Comparison of ENCODE assay signal across 12 mouse cellular contexts in the genomic region with DNA sequence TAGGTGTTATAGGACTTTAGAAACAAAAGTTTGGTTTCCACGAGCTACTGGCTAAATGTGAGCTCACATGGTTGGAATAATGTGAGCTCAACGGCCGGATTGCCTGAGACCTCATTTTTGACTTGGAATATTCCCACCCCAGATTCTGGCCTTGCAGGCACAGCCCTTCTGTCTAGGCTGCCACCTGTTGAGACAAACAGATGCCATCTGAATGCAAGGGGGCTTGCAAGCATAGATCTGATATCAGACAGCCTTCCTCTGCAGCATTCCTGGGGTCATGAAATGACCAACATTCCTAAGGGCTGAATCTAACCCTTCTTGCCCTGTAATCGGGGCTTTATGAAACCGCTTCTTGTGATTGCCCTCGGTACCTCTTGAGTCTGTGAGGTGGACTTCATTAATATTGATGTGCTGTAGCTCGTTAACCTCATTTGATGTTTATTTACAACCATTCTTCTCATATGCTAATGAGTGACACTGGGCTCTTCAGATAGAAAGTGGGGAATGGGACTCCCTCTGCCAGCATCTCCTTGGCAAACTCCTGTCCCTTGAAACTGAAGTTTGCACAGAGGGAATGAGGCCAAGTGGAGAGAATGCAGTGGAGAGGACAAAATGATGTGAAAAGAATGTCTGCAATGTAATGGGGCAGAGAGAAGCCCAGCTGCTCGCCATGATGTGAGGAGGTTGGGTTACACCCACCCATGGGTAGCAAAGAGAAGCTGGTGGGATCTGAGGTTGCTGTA.
DNase-seq lines count a peak whose midpoint lies in the region; ATAC-seq and TF ChIP-seq lines count a peak whose summit lies in the region.
"Had no signal": no experiment of that assay in that cellular context is flagged by ENCODE, and none has a peak within 500 bp of the region (broad histone marks: within the 10 kb centered on the region; RNA-seq: fewer than 3 reads in every experiment).

No protein-coding gene starts in this region.

- 15% methylated on average over 8 of the region's 8 CpGs for WGBS in forebrain, embryonic 16.5 days
- 48% methylated on average over 8 of the region's 8 CpGs for WGBS in neural tube, embryonic 12.5 days
- 91% methylated on average over 8 of the region's 8 CpGs for WGBS in heart, adult 2 months

- no peak for TF ChIP-seq POLR2A in heart, adult 2 months (IDR thresholded peaks at IDR 0.05; ENCODE audit: insufficient read depth, low read depth, low read length)

- H3K27ac ChIP-seq in forebrain, embryonic 16.5 days (ENCODE audit: low read length) = peak overlapping the region; percentile 46
- H3K27ac ChIP-seq in neural tube, embryonic 12.5 days = no peak overlapping the region
- H3K27ac ChIP-seq in heart, adult 2 months = no peak overlapping the region
- H3K27ac ChIP-seq: liver, embryonic 14.5 days had no signal

- H3K27me3 ChIP-seq in forebrain, embryonic 16.5 days (replicated peaks; ENCODE audit: control insufficient read depth, insufficient read depth, low read length) = no peaks in the 10 kb centered on the region
- no peaks in the 10 kb centered on the region for H3K27me3 ChIP-seq in neural tube, embryonic 12.5 days (replicated peaks)
- H3K27me3 ChIP-seq in heart, adult 2 months (ENCODE audit: control insufficient read depth, insufficient read depth, low read length) = no peaks in the 10 kb centered on the region

- intact Hi-C loops in left cerebral cortex, postnatal 4 days (cut with DNase I) = no loop called here
- intact Hi-C loops in heart, adult 2 months (cut with DNase I) = loop anchor here (5.0 kb wide), 1 partner anchor 77 kb away; no protein-coding TSS in a partner anchor

- peak; percentile 16 for DNase-seq in cerebellum, adult 9-10 months
- DNase-seq in cerebellum, postnatal 36 days = no peak
- DNase-seq in left cerebral cortex, postnatal 4 days = peak; percentile 38
- DNase-seq in left cerebral cortex, adult 9 months (ENCODE audit: low spot score in 2 of 2) = no peak
- DNase-seq in gastrocnemius, adult 18-20 months (ENCODE audit: low spot score) = no peak
- no peak for DNase-seq in heart, adult 2 months
- DNase-seq: embryo, embryonic 11 days; heart, postnatal 10 days; spleen, adult 18-20 months had no signal

- H3K36me3 ChIP-seq in forebrain, embryonic 16.5 days (ENCODE audit: control insufficient read depth, insufficient read depth) = no peaks in the 10 kb centered on the region
- H3K36me3 ChIP-seq in neural tube, embryonic 12.5 days = no peaks in the 10 kb centered on the region
- H3K36me3 ChIP-seq in heart, adult 2 months (ENCODE audit: control insufficient read depth, insufficient read depth, low read length) = no peaks in the 10 kb centered on the region

- no peak overlapping the region for H3K9ac ChIP-seq in forebrain, embryonic 16.5 days (replicated peaks; ENCODE audit: low read depth, low read length)
- no peak overlapping the region for H3K9ac ChIP-seq in neural tube, embryonic 12.5 days
- no peak overlapping the region for H3K9ac ChIP-seq in heart, adult 2 months (ENCODE audit: low read depth, low read length)
- H3K9ac ChIP-seq: liver, embryonic 14.5 days had no signal

- H3K9me3 ChIP-seq in forebrain, embryonic 16.5 days (ENCODE audit: control insufficient read depth, low read length) = no peaks in the 10 kb centered on the region
- H3K9me3 ChIP-seq in neural tube, embryonic 12.5 days = no peaks in the 10 kb centered on the region

- no peak overlapping the region for H3K4me3 ChIP-seq in forebrain, embryonic 16.5 days (replicated peaks; ENCODE audit: low read length)
- no peak overlapping the region for H3K4me3 ChIP-seq in neural tube, embryonic 12.5 days
- H3K4me3 ChIP-seq in heart, adult 2 months = no peak overlapping the region

- peaks cover 28% of the 10 kb centered on the region for H3K4me1 ChIP-seq in forebrain, embryonic 16.5 days (replicated peaks; ENCODE audit: control insufficient read depth, insufficient read depth, low read length)
- H3K4me1 ChIP-seq in neural tube, embryonic 12.5 days = peaks cover 27% of the 10 kb centered on the region
- peaks cover 6% of the 10 kb centered on the region for H3K4me1 ChIP-seq in heart, adult 2 months (ENCODE audit: control insufficient read depth, insufficient read depth, low read length)

- H3K79me2 ChIP-seq in heart, adult 2 months (replicated peaks; ENCODE audit: control insufficient read depth, insufficient read depth, low read length) = no peaks in the 10 kb centered on the region

- ATAC-seq in forebrain, embryonic 16.5 days = peak; percentile 39
- ATAC-seq in neural tube, embryonic 12.5 days (ENCODE audit: low FRiP score, low read depth) = peak; percentile 61

- TF ChIP-seq EP300 in heart, adult 2 months (IDR thresholded peaks at IDR 0.05; ENCODE audit: insufficient read depth, low read depth, low read length) = no peak

- no peak overlapping the region for H3K4me2 ChIP-seq in forebrain, embryonic 16.5 days (ENCODE audit: low read length)
- 0 out of 2 replicates have a peak overlapping the region, but pooled peaks have one; percentile 8 for H3K4me2 ChIP-seq in neural tube, embryonic 12.5 days (replicated peaks)

- no peak for TF ChIP-seq CTCF in heart, adult 2 months (IDR thresholded peaks at IDR 0.05)

Comparison
In these comparisons a context has a peak if more than half of its experiments do, and no peak if none do; other contexts are left out.
1. DNase-seq: peak in cerebellum, adult 9-10 months (single experiment) and left cerebral cortex, postnatal 4 days (single experiment); none in cerebellum, postnatal 36 days (0 of 2), left cerebral cortex, adult 9 months (0 of 2), gastrocnemius, adult 18-20 months (single experiment) and heart, adult 2 months (0 of 2).